Mouse (Mus musculus) E14TG2a.4 (cell line): ENCODE results near the gene Mrfap1.
"Not testable (repeated sequence)": the region's sequence is repeated elsewhere in the genome, so short reads cannot be mapped to it uniquely, and the experiment has no call there.

ENCODE experiments used
- H3K27me3 ChIP-seq: 2 replicates; pipeline ENCODE4 v1.6.1; 2014; ENCODE audit warnings: low read length, control low read depth; ENCODE audit not compliant: insufficient read depth
- H3K36me3 ChIP-seq: 2 replicates; pipeline ENCODE4 v1.6.1; 2014; ENCODE audit warnings: low read length, control low read depth; ENCODE audit not compliant: insufficient read depth
- H3K4me1 ChIP-seq: replicated peaks from 2 replicates; pipeline ENCODE4 v1.6.1; 2014; ENCODE audit warnings: low read depth, low read length, control low read depth
- H3K4me3 ChIP-seq: replicated peaks from 2 replicates; pipeline ENCODE4 v1.5.1; 2014; ENCODE audit warnings: mild to moderate bottlenecking, low read length
- H3K9me3 ChIP-seq: 2 replicates; pipeline ENCODE4 v1.6.1; 2014; ENCODE audit warnings: low read length, control low read depth
- CTCF ChIP-seq: conservative IDR thresholded peaks from 2 replicates; pipeline ENCODE4 v1.5.1; 2014; ENCODE audit warnings: low read length
- NANOG ChIP-seq: IDR thresholded peaks from 2 replicates; pipeline ENCODE4 v1.6.1; 2014; ENCODE audit warnings: borderline replicate concordance, low read length, mixed read lengths
- POU5F1 ChIP-seq: IDR thresholded peaks from 2 replicates; pipeline ENCODE4 v1.6.1; 2014; ENCODE audit warnings: low read length, borderline replicate concordance

Gene Mrfap1

DNA sequence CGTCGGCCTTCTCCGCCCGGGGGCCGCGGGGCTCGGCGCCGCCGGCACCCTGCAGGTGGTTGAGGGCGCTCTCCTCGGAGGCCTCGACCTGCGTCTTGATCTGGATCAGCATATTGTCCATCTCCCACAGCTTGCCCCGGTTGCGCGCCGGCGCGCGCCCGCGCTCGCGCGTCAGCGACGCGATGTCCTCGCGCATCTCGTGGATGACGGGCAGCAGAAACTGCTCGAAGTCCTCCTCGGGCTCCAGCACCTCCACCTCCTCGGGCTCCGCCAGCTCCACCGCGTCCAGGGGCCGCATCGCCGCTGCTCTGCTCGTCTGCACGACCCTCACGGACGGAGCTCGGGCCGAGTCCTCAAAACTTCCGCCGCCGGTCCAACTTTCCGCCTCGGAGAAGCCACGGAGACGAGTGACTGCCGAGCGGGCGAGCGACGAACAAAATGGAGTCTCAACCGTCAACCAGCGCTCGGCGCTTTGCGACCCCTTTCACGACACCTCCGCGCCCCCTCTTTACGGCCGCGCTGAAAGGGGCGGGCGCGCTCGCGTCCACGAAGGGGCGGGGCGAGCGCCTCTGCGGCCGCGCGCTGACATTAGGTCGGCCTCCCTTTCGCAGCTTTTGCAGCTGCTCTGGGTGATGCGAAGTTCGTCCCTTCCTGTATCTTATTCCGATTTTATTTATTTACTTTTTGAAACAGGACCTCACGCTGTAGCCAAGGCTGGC lies at the start of gene Mrfap1:
Mrfap1 (minus strand) TSS at position 477 of the 719 bp plus-strand sequence.
- not testable (repeated sequence) for H3K27me3 ChIP-seq, H3K9me3 ChIP-seq
- peak within 1 kb of the TSS; percentile 87 for H3K4me3 ChIP-seq
- H3K4me1 ChIP-seq = peaks cover 47% of the 10 kb centered on the region
- H3K36me3 ChIP-seq = peaks cover 25% of the 10 kb centered on the region

DNA sequence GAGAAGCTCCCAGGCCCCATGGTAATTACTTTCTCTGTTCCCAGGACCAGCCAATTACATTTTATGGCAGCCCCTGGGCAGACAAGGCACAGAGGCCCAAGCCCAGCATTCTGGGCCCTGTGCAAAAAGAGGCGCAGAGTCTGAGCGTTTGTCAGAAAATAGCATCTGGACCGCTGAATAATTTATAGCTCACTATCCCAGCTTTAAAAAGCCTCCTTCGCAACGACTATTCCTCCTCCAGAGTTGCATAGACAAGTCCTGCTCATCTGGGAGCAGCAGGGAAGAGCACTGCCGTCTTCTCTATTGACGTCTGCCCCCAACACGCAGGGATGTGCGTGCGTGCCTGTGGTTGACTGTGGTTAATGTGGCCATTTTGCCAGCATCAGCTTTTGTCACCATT lies 47.9 kb upstream of the Mrfap1 start:
- peaks cover 7% of the 10 kb centered on the region for H3K9me3 ChIP-seq
- peaks cover 13% of the 10 kb centered on the region for H3K27me3 ChIP-seq
- TF ChIP-seq POU5F1 = no peak
- TF ChIP-seq NANOG = no peak
- TF ChIP-seq CTCF = no peak
- H3K36me3 ChIP-seq = no peaks in the 10 kb centered on the region
- no peak overlapping the region; the same call in 1 of the 2 replicates for H3K4me3 ChIP-seq
- peaks cover 20% of the 10 kb centered on the region for H3K4me1 ChIP-seq

- TF ChIP-seq POU5F1 = no peak
- TF ChIP-seq CTCF = no peak
- no peak for TF ChIP-seq NANOG
- Histone ChIP-seq H3K27me3 (peaks cover 14% of the 10 kb centered on the region), H3K9me3 (peaks cover 7% of the 10 kb centered on the region), H3K36me3 (no peaks in the 10 kb centered on the region), H3K4me3 (no peak overlapping the region), H3K4me1 (peaks cover 11% of the 10 kb centered on the region; the same call in 1 of the 2 replicates)
Measured at GRCm38 (mm10) chr5:36841701-36842100, 45.1 kb upstream of the Mrfap1 start.

- Histone ChIP-seq H3K4me1 (peaks cover 9% of the 10 kb centered on the region; the same call in 1 of the 2 replicates), H3K4me3 (no peak overlapping the region), H3K9me3 (peaks cover 7% of the 10 kb centered on the region), H3K36me3 (no peaks in the 10 kb centered on the region), H3K27me3 (peaks cover 11% of the 10 kb centered on the region)
- TF ChIP-seq CTCF (no peak), NANOG (no peak), POU5F1 (no peak)
Measured at GRCm38 (mm10) chr5:36840092-36840491, 43.5 kb upstream of the Mrfap1 start.

- peaks cover 4% of the 10 kb centered on the region; the same call in 1 of the 2 replicates for H3K4me1 ChIP-seq
- TF ChIP-seq CTCF (no peak), NANOG (no peak), POU5F1 (no peak)
- H3K27me3 ChIP-seq = peaks cover 12% of the 10 kb centered on the region
- no peaks in the 10 kb centered on the region for H3K36me3 ChIP-seq
- H3K9me3 ChIP-seq = peaks cover 7% of the 10 kb centered on the region
- H3K4me3 ChIP-seq = no peak overlapping the region
Measured at GRCm38 (mm10) chr5:36839602-36840001, 43.0 kb upstream of the Mrfap1 start.

DNA sequence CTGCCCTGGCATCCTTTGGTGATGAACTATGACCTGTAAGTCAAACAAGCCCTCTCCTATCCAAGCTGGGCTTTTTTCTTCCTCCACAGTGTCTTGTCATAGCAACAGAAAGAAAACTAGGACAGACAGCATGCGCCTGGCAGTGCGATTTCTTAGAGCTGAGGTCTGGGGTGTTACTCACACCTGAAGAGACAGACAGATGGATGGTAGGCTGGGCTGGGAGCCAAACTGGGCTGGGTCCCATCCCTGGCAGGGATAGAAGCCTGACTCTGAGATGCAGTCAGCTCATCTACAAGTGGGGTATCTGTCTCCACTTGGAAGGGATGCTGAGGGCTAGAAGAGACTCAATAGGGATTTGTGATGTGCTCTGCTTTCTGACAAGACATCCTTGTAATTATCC lies 42.5 kb upstream of the Mrfap1 start:
- Histone ChIP-seq H3K4me3 (no peak overlapping the region), H3K36me3 (no peaks in the 10 kb centered on the region), H3K9me3 (peaks cover 7% of the 10 kb centered on the region), H3K4me1 (no peaks in the 10 kb centered on the region), H3K27me3 (peaks cover 14% of the 10 kb centered on the region)
- no peak for TF ChIP-seq NANOG
- no peak for TF ChIP-seq POU5F1
- TF ChIP-seq CTCF = no peak

DNA sequence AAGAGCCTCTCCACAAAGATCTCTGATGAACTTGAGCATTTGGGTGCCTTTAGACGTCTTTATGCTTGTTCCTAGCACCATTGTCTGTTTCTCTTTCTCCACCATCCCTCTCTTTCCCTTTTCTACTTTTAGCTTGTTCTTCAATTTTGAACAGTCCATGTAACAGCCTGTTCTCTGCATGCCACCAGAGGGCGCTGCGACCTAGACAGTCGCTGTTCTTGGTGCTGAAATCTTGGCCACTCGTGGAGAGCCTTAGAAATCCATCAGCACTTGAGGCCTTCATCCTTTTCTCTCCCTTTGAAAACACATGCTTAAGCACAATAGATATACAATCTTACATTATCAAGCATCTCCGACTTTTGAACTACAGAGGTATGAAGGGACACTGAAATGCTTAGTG lies 39.4 kb upstream of the Mrfap1 start:
- TF ChIP-seq POU5F1 (no peak), CTCF (peak; percentile 90)
- H3K4me1 ChIP-seq = peaks cover 4% of the 10 kb centered on the region; the same call in 1 of the 2 replicates
- H3K9me3 ChIP-seq = no peaks in the 10 kb centered on the region
- H3K36me3 ChIP-seq = no peaks in the 10 kb centered on the region
- H3K27me3 ChIP-seq = peaks cover 12% of the 10 kb centered on the region
- H3K4me3 ChIP-seq = no peak overlapping the region

DNA sequence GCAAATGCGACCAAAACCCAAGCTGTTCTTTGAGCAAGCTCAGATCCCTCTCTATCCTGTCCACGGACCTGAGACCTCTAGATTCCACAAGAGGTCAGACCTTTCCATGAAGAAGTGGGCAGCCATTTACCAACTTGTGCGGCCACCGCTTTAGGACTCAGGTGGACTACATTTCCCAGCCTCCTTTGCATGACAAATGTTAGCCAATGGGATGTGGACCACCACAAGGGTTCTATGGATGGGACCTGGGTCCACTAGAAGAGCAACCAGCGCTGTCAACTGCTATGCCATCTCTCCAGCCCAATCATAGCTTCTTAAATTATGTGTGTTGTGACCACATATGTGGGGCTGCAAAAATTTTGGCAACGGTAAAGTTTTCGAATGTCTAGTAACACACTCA lies 34.7 kb upstream of the Mrfap1 start:
- Histone ChIP-seq H3K27me3 (peaks cover 4% of the 10 kb centered on the region; the same call in 1 of the 2 replicates), H3K4me3 (no peak overlapping the region), H3K9me3 (no peaks in the 10 kb centered on the region), H3K4me1 (peaks cover 16% of the 10 kb centered on the region), H3K36me3 (peaks cover 20% of the 10 kb centered on the region)
- no peak for TF ChIP-seq NANOG
- no peak for TF ChIP-seq CTCF
- TF ChIP-seq POU5F1 = no peak
